Mouse (Mus musculus): Measurements from ENCODE around the gene Anapc7. TPM values are rescaled to one million over a fixed set of nuclear protein-coding genes. Genes with fewer than 3 reads are reported as not detected.

Anapc7 gene
- polyA plus RNA-seq, 1 experiment from 2014 or later, result 57.9 TPM

Other genes with a start within 250 kb of the Anapc7 start
- 7.8 and 9.5 TPM in 2 replicates for gene Hvcn1, start 214.9 kb upstream of the Anapc7 start, polyA plus RNA-seq (2016; fragmentation: Nextera tagmentation; extraction: Ambion mirVana)
- gene Tctn1, start 157.2 kb upstream of the Anapc7 start, polyA plus RNA-seq (2016; fragmentation: Nextera tagmentation; extraction: Ambion mirVana), result 4.5 and 4.8 TPM in 2 replicates
- 10.1 and 11.4 TPM in 2 replicates for gene Pptc7, start 137.3 kb upstream of the Anapc7 start, polyA plus RNA-seq (2016; fragmentation: Nextera tagmentation; extraction: Ambion mirVana)
- 14.2 and 15.8 TPM in 2 replicates for gene Rad9b, start 67.5 kb upstream of the Anapc7 start, polyA plus RNA-seq (2016; fragmentation: Nextera tagmentation; extraction: Ambion mirVana)
- 167 and 170 TPM in 2 replicates for gene Vps29, start 67.3 kb upstream of the Anapc7 start, polyA plus RNA-seq (2016; fragmentation: Nextera tagmentation; extraction: Ambion mirVana)
- gene Gpn3, start 49.8 kb upstream of the Anapc7 start, polyA plus RNA-seq (2016; fragmentation: Nextera tagmentation; extraction: Ambion mirVana), result 85.8 and 87.2 TPM in 2 replicates
- gene Fam216a, start 49.3 kb upstream of the Anapc7 start, polyA plus RNA-seq (2016; fragmentation: Nextera tagmentation; extraction: Ambion mirVana), result 95.0 and 99.5 TPM in 2 replicates
- 83.3 and 89.3 TPM in 2 replicates for gene Arpc3, start 29.8 kb upstream of the Anapc7 start, polyA plus RNA-seq (2016; fragmentation: Nextera tagmentation; extraction: Ambion mirVana)
- 42.4 and 49.5 TPM in 2 replicates for gene Atp2a2, start 80.5 kb downstream of the Anapc7 start, polyA plus RNA-seq (2016; fragmentation: Nextera tagmentation; extraction: Ambion mirVana)
- gene Ift81, start 192.8 kb downstream of the Anapc7 start, polyA plus RNA-seq (2016; fragmentation: Nextera tagmentation; extraction: Ambion mirVana), result 41.8 and 48.6 TPM in 2 replicates
- gene P2rx7, start 222.2 kb downstream of the Anapc7 start, polyA plus RNA-seq (2016; fragmentation: Nextera tagmentation; extraction: Ambion mirVana), result 0.31 and 0.38 TPM in 2 replicates